Mouse (Mus musculus) granulocyte monocyte progenitor cell, adult 5-6 weeks (primary cell): ENCODE data around the gene Myo16. TPM values are rescaled to one million over a fixed set of nuclear protein-coding genes. Genes with fewer than 3 reads are reported as not detected.

Experiments used
- ATAC-seq: replicated peaks from 2 replicates; pipeline ENCODE4 v1.8.0; 2016; ENCODE audit warnings: mild to moderate bottlenecking, moderate TSS enrichment, inconsistent platforms; ENCODE audit not compliant: poor library complexity, severe bottlenecking
- total RNA-seq, 2 experiments: library from RNA; stranded (forward) in 1 of 2; stranded (reverse) in 1 of 2; fragments of 200-712, 200-1000 nt in 1 of 2; fragments of >200 nt in 1 of 2; fragmentation: Nextera tagmentation in 1 of 2; gene quantifications; 2 replicates each; pipeline ENCODE4 v1.2.3; 2014 to 2017

Myo16 gene
- total RNA-seq, 2 experiments from 2014 or later = not detected

DNA sequence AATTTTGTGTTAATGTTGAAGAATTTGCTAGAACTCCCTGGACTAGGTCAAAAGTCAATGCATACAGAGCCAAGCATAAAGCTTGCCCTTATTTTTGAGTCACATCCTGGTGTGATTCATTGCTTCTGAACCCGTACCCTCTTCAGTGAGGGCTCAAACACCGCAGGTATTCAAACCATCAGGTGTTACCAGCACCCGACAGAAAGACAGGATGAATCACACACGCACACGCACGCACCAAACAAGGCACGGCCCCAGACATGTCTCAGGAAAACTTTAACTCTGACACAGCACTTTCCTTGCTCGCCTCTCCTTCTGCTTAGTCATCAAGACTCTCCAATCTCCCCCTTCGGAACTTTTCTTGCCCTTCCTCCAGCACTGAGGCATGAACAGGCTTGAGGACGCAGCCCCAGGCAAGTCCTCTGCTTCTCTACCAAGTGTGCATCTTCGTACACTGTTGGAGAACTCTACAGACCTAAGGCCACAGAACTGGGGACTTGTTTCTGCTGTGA is 435.8 kb downstream of the Myo16 start:
- ATAC-seq = no peak

DNA sequence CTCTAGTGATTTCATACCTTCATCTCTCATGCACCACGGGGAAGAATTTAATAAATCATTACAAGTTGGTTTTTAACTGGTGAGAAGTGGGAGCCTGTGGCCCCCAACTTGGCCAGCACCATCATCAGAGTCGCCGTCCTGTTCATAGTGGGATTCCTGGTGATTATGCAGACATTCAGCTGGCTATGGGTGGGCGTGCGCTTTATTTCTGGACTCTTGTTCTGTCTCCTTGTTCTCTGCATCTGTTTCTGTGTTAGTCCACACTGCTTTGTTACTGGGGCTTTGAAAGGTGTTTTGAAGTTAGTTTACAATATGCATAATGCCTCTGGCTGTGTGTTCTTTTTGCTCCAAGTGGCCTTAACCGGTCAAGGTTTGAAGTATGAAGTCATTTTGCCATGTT is 439.2 kb downstream of the Myo16 start:
- ATAC-seq = no peak

DNA sequence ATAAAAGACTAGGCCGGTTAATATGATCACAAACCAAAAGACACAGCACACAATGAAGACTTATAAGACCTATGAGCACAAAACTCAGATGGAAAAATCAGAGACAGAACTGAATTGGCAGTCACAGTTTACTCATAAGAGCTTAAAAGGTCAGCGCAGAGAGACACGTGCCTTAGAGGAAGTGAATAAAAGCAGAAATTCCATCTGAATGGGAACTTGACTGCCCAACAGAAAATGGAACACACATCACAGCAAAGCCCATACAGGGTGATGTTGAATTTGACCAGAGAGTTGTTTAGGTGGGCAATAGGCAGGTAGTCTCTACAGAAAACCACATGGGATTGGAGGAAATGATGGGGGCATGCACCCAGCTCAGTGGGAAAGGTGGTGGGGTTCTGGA is 442.6 kb downstream of the Myo16 start:
- ATAC-seq = no peak

DNA sequence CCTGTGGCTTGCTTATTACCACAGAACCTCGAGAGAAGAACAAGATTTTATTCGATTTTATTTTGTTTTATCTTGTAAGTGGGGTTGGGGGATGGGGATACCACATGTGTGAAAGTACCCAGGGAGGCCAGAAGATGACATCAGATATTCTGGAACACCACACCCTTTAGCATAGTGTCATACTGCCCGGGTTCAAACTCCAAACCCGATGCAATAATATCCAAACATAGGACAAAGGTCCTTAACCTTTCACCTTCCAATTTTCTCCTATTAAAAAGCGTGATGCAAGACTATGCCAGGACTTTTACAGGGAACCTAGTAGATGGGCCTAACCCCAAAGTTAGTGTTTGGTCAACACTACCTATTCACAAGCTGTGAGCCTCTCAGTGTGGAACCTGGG is 443.9 kb downstream of the Myo16 start:
- ATAC-seq = no peak

DNA sequence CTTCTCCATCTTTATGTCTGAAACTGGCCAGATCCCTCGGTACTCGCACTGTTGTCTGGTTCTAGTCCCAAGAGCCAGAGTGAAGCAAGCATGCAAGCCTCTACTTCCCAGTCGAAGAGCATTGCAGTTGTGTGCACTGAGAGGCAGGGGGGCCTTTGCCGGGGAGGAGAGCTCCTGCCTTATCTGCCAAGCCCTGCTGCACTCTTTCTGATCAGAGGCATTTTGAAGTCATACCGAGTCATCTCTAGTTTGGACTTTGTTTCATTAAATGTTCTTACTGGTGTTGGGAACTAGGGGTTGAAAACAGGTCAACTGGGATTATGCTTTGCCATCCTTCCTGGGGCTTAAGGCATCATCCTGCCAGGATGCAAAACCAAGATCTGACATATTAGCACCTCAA is 445.2 kb downstream of the Myo16 start:
- ATAC-seq = no peak

DNA sequence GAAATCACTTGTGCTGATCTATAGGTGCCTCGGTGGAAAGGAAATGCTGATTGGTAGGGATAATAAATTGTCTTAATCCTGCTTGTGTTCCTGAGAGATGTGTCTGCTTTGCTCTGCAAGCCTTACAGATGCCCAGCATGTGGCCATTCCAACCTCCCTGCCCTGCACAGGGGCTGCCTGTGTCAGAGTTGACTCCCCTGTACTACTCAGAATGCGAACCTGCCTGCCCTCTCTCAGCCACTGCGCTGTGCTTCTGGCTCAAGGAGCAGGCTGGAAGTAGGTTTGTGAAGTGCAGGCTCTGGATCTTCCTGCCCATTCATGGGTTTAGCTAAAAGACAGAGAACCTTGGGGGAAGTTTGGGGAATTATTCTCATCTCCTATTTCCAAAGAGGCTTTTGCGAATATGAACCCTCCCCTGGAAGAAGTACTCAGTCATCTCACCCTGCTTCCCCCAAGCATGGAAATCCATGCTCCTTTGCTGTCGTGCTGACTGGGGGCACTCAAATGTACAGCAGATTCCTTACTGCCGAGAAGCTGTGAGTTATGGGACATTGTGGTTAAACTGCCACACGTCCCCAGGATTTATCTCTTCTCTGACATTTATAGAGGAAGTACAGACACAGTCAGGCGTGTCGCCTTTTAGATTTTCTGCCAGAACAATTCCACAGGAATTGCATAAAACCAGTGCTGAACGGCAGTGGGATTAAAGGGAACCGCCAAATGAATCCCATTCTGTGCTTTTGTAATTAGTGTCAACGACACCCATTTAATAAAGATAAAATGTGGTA is 452.5 kb downstream of the Myo16 start:
- peak; percentile 77 for ATAC-seq

DNA sequence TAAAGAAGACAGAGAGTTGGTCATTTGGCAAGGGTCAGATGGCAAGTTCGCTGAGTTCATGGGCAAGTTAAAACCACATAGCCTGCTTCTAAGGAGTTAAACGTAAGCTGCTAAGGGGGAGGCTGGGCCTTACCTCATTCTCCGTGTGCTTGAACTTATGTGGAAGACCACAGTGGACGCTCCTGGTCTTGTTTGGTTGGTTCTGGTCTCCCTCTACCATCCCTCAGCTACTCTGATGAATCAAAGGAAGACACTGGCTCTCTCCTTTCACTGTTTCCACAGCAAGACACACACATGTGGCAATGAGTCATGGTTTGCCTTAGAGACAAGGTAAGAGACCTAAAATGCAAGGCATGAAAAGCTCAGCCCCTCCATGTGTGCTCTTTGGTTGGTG is 453.1 kb downstream of the Myo16 start:
- ATAC-seq = peak; percentile 21

DNA sequence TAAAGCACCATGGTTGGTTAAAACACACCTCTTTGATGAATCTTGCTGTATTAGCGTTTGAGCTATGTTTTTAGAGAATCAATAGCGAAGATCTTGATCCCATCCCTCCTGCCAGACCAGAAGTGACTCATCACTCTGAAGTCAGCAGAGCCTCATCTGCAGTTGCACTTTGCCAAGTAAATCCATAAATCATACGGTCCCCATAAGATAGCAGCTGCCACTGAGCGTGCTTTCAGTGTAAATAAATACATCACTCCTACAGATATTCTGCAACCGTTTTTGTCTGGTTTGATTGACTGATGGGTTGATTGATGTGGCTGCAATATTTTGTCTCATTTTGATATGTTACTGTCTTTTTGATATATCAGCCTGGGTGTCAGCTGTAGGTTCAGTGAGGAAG is 457.9 kb downstream of the Myo16 start:
- ATAC-seq = no peak

DNA sequence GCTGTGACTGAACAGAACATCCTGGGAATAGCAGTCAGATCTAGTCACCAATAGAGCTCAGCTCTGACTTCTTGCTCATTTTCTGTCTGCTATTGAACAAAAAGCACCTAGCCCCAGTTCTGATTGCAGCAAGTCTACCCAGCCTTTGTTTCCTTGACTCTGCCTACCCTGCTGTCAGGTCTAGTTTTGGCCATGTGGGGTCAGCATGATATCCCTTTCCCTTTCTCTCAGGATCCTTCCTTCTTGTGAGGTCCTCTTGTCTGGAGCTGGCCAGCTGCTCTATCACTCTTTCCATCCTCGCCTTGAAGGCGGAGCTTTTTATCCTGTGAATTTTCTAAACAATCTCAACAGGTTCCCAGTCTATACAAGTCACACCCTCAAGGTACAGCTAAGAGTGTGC is 459.7 kb downstream of the Myo16 start:
- ATAC-seq = no peak

DNA sequence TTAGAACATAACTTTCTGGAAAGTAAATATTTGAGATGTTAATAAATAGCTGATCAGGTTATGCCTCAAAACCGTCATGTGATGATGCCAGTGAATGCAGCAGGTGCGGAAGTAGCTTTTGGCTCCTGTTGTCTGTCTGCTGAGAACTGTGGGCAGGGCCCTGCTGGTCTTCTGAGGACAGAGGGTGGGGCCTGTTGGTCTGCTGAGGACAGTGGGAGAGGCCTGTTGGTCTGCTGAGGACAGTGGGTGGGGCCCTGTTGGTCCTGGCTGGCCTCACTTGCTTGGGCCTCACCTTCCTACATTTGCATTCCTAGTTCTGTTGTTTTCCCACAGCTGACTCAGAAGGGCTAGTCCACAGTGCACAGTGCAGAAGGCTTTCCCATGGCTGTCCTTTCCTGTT is 466.0 kb downstream of the Myo16 start:
- ATAC-seq = no peak

DNA sequence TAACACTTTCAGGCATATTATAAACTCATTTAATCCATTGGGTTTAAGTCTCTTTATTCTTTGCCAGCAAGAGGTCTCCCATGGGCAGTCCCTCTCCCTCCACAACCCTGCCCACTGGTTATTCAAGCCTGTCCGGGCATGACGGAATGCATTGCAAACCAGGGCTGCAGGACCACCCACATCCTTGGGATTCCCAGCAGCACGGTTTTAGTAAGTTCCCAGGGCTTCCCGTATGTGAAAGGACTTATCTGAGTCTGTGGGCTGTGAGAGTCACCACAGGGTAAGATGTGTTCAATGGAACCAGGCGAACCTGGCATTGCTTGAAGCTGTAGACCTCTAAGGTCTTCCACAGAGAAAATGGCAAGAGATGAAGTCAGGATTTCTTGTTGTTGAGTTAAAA is 471.6 kb downstream of the Myo16 start:
- no peak for ATAC-seq

DNA sequence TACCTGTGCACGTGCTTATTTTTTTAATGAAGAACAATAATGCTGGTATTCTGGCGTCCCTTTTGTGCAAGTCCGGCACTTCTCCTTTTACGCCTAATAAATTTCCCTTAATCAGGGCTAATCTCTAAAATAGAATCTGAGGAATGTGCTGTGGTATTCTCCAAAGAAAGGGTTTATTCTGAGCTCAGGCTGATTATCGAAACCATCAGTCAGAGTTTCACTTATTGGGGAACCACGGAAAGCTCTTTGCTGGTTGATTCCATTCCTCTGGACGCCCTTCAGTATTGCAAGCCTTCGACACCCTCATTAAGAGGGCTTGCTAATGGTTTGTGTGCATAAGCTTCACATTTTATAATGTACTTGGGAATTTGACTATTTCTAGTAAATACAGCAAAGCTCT is 475.0 kb downstream of the Myo16 start:
- no peak for ATAC-seq

DNA sequence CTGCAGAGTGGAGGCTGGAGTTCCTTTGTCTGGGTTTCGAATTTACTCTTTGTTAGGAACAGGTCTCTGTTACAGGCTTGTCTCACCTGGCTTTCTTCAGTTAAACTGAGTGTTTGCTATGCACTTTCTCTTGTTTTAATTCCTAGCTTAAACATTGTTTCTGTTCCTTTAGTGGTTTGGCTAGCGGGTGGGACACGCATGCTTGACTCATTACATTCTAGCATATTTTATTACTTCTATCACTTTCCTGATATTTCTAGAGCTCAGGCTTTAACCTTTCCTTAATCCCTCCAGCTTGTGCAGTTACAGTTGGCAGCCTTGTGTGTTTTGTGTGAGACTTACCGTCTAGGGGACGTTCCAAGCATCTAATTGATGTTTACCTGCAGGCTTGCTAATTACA is 476.2 kb downstream of the Myo16 start:
- ATAC-seq = no peak

DNA sequence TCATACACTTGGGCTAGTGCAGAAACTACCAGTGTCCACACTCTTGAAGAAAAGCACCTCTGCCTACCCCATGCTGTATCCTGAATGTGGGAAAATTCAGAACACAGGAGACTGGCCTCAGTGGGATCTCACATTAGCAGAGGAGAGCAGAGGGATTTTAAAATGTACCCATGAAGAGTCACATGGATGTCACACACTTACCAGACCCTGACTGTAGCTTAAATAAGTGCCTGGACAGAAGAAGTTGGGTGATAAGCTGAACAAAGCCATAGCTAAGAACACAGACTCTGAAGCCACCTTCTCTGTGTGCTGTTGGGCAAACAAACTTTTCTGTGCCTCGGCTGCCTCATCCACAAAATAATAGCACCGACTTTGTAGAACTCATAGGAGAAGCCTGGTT is 477.3 kb downstream of the Myo16 start:
- no peak for ATAC-seq

DNA sequence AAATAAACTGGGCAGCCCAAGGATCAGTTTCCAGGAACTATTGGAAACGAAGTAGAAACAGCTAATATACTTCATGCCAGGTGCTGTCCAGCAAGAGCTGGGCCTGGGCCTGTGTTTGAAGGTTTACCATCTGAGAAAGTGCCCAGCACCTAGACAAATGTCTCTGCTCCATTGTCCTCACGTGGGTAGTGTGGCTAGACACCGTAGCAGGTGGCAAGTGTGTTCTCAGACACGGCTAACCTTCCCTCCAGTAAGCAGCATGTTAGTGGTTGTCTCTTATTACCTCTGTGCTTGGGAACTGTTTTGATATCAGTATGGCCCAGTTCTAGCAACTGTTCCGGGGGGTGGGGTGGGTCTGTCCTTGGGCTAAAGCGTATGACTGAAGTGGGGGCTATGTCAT is 478.9 kb downstream of the Myo16 start:
- ATAC-seq = no peak

DNA sequence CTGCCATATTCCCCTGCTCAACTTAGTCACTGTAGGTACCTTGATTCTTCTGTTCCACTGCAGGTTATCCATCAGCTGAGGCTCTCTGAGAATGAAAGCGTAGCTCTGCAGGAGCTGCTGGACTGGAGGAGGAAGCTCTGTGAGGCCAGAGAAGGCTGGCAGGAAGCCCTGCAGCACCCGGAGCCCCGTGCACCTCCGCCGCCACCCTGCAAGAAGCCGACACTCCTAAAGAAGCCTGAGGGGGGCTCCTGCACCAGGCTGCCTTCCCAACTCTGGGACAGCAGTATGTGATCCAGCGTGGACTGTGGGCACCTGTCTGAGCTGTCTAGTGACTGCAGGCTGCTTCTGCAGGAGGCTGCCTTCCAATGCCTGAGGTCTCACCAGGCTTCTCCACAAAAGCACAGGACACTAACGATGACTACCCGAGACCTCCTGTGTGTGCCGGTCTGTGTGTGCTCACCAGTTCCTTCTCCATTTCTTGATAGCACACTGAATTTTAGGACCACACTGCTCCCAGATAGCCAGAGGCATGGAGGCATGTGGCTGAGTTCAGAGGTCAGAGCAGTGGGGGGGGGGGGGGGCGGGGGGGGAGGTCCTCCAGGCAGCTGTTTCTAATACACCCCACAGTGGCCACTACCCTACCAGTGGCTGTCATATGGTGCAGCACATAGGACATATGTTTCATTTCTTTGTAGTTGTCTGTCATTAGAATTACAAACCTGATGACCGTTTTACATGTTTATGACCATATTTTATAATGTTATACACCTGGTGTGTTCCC is 479.8 kb downstream of the Myo16 start:
- ATAC-seq = peak; percentile 60

DNA sequence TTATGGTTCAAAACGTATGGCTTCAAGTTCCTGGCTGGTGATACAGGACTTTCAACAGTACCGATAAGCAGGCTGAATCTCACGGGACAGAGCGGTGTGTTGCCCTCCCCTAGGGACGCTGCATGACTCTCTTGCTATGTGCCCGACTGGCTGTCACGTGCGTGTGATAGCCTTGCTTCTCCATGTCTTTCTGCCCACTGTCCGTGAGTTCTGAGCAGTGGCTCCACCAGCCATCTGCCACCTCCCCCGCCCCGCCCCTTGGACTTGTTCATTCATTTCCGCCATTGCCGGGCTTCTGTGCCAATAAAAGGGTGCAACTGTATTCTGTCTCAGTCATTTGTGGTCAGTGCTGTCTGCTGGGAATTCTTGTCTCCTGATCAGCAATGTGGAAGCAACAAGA is 480.7 kb downstream of the Myo16 start:
- peak; percentile 63 for ATAC-seq

DNA sequence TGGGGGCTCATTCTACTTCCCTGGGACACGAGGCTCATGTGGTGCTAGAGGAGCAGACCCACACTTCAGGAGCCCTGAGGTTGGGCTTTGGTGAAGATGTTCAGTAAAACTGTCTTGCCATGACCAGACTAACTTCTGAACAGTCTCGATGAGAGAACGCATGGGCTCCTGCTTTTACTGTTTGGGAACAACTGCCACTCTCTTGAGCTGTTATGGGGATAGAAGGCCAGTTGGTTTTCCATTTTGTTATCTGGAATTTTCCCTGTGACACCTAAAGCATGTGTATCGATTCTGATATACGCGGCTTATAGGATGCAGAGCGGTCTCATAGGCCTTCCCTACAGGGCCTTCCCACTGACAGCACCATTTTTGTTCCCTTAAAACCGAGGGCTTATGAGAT is 485.2 kb downstream of the Myo16 start:
- ATAC-seq = no peak

DNA sequence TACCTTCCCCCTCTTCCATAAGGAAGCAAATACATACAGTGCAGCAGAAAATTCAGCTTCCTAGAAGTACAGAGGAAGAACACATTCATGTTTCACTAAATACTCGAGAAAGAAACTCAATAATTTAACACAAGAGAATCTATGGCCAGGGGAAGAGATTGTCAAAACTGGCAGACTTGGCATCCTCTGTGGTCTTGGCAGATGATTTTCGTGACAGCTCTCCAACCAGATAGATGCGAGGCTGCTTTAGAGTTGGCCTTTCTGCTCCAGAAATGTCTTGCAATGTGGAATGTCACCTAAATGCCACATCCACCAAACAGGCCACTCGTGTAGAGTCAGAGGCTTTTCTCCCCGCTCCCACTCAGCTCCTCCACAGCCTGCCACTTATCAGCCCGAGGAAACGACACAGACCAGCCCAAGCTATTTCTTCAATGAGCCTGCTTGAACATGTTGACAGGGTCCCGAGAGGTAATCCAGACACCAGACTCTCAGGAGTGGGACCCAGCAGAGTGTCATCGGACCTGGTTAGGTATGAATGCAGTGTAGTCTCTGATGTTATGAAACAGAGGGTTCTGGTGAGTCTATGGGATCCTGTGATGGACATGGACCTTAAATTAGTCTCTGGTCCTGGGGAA is 486.6 kb downstream of the Myo16 start:
- ATAC-seq = no peak

DNA sequence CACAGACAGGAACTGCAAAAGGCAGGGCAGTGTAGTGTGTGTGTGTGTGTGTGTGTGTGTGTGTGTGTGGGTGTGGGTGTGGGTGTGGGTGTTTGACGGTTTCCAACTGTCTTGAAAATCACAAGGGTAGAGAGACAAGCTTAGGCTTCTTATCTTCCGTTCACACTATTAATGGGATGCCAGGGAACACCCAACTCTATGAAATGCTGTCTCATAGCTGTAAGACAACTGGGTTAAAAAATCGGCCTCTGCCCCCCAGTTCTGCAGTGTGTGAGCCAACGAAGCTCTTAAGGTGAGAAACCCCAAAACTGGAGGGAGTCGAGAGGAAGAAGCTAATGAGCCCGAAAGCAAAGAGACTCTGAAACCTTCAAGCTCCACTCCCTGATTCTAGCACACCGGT is 487.1 kb downstream of the Myo16 start:
- ATAC-seq = no peak

DNA sequence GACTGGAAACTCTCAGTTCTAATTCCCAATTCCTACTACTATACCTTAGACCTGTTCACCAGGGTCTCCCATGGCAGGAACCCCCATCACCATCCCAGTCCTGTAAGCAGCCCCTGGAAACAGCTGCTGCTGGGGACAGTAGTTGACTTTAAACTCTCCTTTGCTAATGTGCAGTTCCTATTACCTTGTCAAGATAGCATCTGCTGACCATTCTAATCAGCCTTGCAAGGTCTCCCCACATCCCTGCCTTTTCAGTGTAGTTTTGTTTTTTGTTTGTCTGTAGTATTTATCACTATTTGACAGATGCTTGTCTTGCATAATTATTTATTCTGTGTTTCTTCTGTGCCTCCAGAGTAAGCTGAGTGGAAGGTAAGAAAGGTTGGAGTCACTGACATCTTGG is 487.6 kb downstream of the Myo16 start:
- no peak for ATAC-seq
